Mouse (Mus musculus): Measurements from ENCODE around the gene Tmtc2. TPM values are rescaled to one million over a fixed set of nuclear protein-coding genes. Genes with fewer than 3 reads are reported as not detected.

Tmtc2 gene
- polyA plus RNA-seq, 1 experiment: not detected

GRCm38 (mm10) chr10:105345920-105346319 is 228.3 kb downstream of the Tmtc2 start:
- no peak for TF ChIP-seq CTCF (IDR thresholded peaks at IDR 0.05; ENCODE audit: insufficient read depth, low read depth, low read length)
- TF ChIP-seq POLR2A (IDR thresholded peaks at IDR 0.05; ENCODE audit: insufficient read depth, low read depth, low read length): no peak
- Histone ChIP-seq H3K4me1 (ENCODE audit: control insufficient read depth, insufficient read depth, low read length) (no peaks in the 10 kb centered on the region), H3K27ac (ENCODE audit: insufficient read depth, low read depth, low read length) (no peak overlapping the region), H3K4me3 (ENCODE audit: insufficient read depth, low read depth, low read length) (no peak overlapping the region)
- 98% methylated on average over 3 of the region's 3 CpGs for WGBS

- WGBS: 93% methylated on average over 2 of the region's 2 CpGs
- no peak for TF ChIP-seq POLR2A (IDR thresholded peaks at IDR 0.05; ENCODE audit: insufficient read depth, low read depth, low read length)
- no peak for TF ChIP-seq CTCF (IDR thresholded peaks at IDR 0.05; ENCODE audit: insufficient read depth, low read depth, low read length)
- no peak overlapping the region for H3K4me3 ChIP-seq (ENCODE audit: insufficient read depth, low read depth, low read length)
These were observed 241.4 kb downstream of the Tmtc2 start for GRCm38 (mm10) chr10:105332856-105333255.

GRCm38 (mm10) chr10:105330327-105330726 is 243.9 kb downstream of the Tmtc2 start:
- 89% methylated on average over 5 of the region's 5 CpGs for WGBS
- no peak for TF ChIP-seq POLR2A (IDR thresholded peaks at IDR 0.05; ENCODE audit: insufficient read depth, low read depth, low read length)
- Histone ChIP-seq H3K4me1 (ENCODE audit: control insufficient read depth, insufficient read depth, low read length) (0 out of 2 replicates have a peak, but pooled peaks cover 2% of the 10 kb centered on the region), H3K4me3 (ENCODE audit: insufficient read depth, low read depth, low read length) (no peak overlapping the region), H3K27ac (ENCODE audit: insufficient read depth, low read depth, low read length) (no peak overlapping the region)

More at GRCm38 (mm10) chr10:105332856-105333255, 241.4 kb downstream of the Tmtc2 start:
- Histone ChIP-seq H3K27ac (ENCODE audit: insufficient read depth, low read depth, low read length) (no peak overlapping the region), H3K4me1 (ENCODE audit: control insufficient read depth, insufficient read depth, low read length) (0 out of 2 replicates have a peak, but pooled peaks cover 2% of the 10 kb centered on the region)

- Histone ChIP-seq H3K27ac (ENCODE audit: insufficient read depth, low read depth, low read length) (no peak overlapping the region), H3K4me3 (ENCODE audit: insufficient read depth, low read depth, low read length) (no peak overlapping the region), H3K4me1 (ENCODE audit: control insufficient read depth, insufficient read depth, low read length) (no peaks in the 10 kb centered on the region)
- WGBS: 84% methylated on average over 4 of the region's 4 CpGs
- no peak for TF ChIP-seq CTCF (IDR thresholded peaks at IDR 0.05; ENCODE audit: insufficient read depth, low read depth, low read length)
- TF ChIP-seq POLR2A (IDR thresholded peaks at IDR 0.05; ENCODE audit: insufficient read depth, low read depth, low read length): no peak
These were observed 250.5 kb downstream of the Tmtc2 start for GRCm38 (mm10) chr10:105323646-105324192.

- H3K4me1 ChIP-seq (ENCODE audit: control insufficient read depth, insufficient read depth, low read length): no peaks in the 10 kb centered on the region
- TF ChIP-seq POLR2A (IDR thresholded peaks at IDR 0.05; ENCODE audit: insufficient read depth, low read depth, low read length) (no peak), CTCF (IDR thresholded peaks at IDR 0.05; ENCODE audit: insufficient read depth, low read depth, low read length) (no peak)
- no peak overlapping the region for H3K4me3 ChIP-seq (ENCODE audit: insufficient read depth, low read depth, low read length)
- no peak overlapping the region for H3K27ac ChIP-seq (ENCODE audit: insufficient read depth, low read depth, low read length)
- 79% methylated on average over 3 of the region's 3 CpGs for WGBS
These were observed 254.8 kb downstream of the Tmtc2 start for GRCm38 (mm10) chr10:105319299-105320057.

GRCm38 (mm10) chr10:105318869-105319268 is 255.4 kb downstream of the Tmtc2 start:
- H3K27ac ChIP-seq (ENCODE audit: insufficient read depth, low read depth, low read length): no peak overlapping the region
- WGBS: 70% methylated on average over 2 of the region's 2 CpGs
- no peak overlapping the region for H3K4me3 ChIP-seq (ENCODE audit: insufficient read depth, low read depth, low read length)
- TF ChIP-seq CTCF (IDR thresholded peaks at IDR 0.05; ENCODE audit: insufficient read depth, low read depth, low read length) (no peak), POLR2A (IDR thresholded peaks at IDR 0.05; ENCODE audit: insufficient read depth, low read depth, low read length) (no peak)
- H3K4me1 ChIP-seq (ENCODE audit: control insufficient read depth, insufficient read depth, low read length): no peaks in the 10 kb centered on the region

GRCm38 (mm10) chr10:105312986-105313385 is 261.3 kb downstream of the Tmtc2 start:
- Histone ChIP-seq H3K4me1 (ENCODE audit: control insufficient read depth, insufficient read depth, low read length) (no peaks in the 10 kb centered on the region), H3K4me3 (ENCODE audit: insufficient read depth, low read depth, low read length) (no peak overlapping the region), H3K27ac (ENCODE audit: insufficient read depth, low read depth, low read length) (no peak overlapping the region)
- WGBS: 85% methylated on average over 5 of the region's 5 CpGs
- TF ChIP-seq POLR2A (IDR thresholded peaks at IDR 0.05; ENCODE audit: insufficient read depth, low read depth, low read length): no peak
- TF ChIP-seq CTCF (IDR thresholded peaks at IDR 0.05; ENCODE audit: insufficient read depth, low read depth, low read length): no peak

GRCm38 (mm10) chr10:105297560-105297959 is 276.7 kb downstream of the Tmtc2 start:
- WGBS: 77% methylated on average over 3 of the region's 3 CpGs
- Histone ChIP-seq H3K4me1 (ENCODE audit: control insufficient read depth, insufficient read depth, low read length) (no peaks in the 10 kb centered on the region), H3K27ac (ENCODE audit: insufficient read depth, low read depth, low read length) (no peak overlapping the region), H3K4me3 (ENCODE audit: insufficient read depth, low read depth, low read length) (no peak overlapping the region)
- TF ChIP-seq CTCF (IDR thresholded peaks at IDR 0.05; ENCODE audit: insufficient read depth, low read depth, low read length) (no peak), POLR2A (IDR thresholded peaks at IDR 0.05; ENCODE audit: insufficient read depth, low read depth, low read length) (no peak)

GRCm38 (mm10) chr10:105292961-105293360 is 281.3 kb downstream of the Tmtc2 start:
- no peak overlapping the region for H3K4me3 ChIP-seq (ENCODE audit: insufficient read depth, low read depth, low read length)
- no peak overlapping the region for H3K27ac ChIP-seq (ENCODE audit: insufficient read depth, low read depth, low read length)
- H3K4me1 ChIP-seq (ENCODE audit: control insufficient read depth, insufficient read depth, low read length): no peaks in the 10 kb centered on the region
- no peak for TF ChIP-seq CTCF (IDR thresholded peaks at IDR 0.05; ENCODE audit: insufficient read depth, low read depth, low read length)
- no peak for TF ChIP-seq POLR2A (IDR thresholded peaks at IDR 0.05; ENCODE audit: insufficient read depth, low read depth, low read length)
- WGBS: 97% methylated on average over 1 of the region's 1 CpGs

Measured in olfactory bulb, adult 2 months (tissue).